Mouse (Mus musculus) stomach, postnatal 0 days (tissue): ENCODE data around the gene Gm17387. TPM values are rescaled to one million over a fixed set of nuclear protein-coding genes. Genes with fewer than 3 reads are reported as not detected.
"Not testable (repeated sequence)": the region's sequence is repeated elsewhere in the genome, so short reads cannot be mapped to it uniquely, and the experiment has no call there.

ENCODE experiments used
- ATAC-seq: fragments of 200-750 bp; cut with Nextera tagmentation; 2 replicates; pipeline ENCODE4 v1.8.0; 2017; ENCODE audit not compliant: low FRiP score, low TSS enrichment
- DNase-seq: peaks from one replicate; pipeline ENCODE4 v3.0.0-alpha.2; 2016; ENCODE audit warnings: low spot score
- H3K27ac ChIP-seq: fragments of 300-500 bp; sonication (generic); replicated peaks from 2 replicates; pipeline ENCODE4 v1.5.1; 2014; ENCODE audit warnings: mild to moderate bottlenecking, control low read depth
- H3K27me3 ChIP-seq: fragments of 300-500 bp; sonication (generic); 2 replicates; pipeline ENCODE4 v1.6.1; 2014; ENCODE audit warnings: low read length; ENCODE audit not compliant: control insufficient read depth, insufficient read depth
- H3K36me3 ChIP-seq: fragments of 300-500 bp; sonication (generic); 2 replicates; pipeline ENCODE4 v1.6.1; 2014; ENCODE audit warnings: low read length, mixed read lengths; ENCODE audit not compliant: control insufficient read depth, insufficient read depth
- H3K4me1 ChIP-seq: fragments of 300-500 bp; sonication (generic); replicated peaks from 2 replicates; pipeline ENCODE4 v1.6.1; 2014; ENCODE audit warnings: antibody characterized with exemption; ENCODE audit not compliant: control insufficient read depth, insufficient read depth
- H3K4me2 ChIP-seq: fragments of 300-500 bp; sonication (generic); replicated peaks from 2 replicates; pipeline ENCODE4 v1.6.1; 2014; ENCODE audit warnings: low read depth, mild to moderate bottlenecking, control low read depth, moderate library complexity
- H3K4me3 ChIP-seq: fragments of 300-500 bp; sonication (generic); 2 replicates; pipeline ENCODE4 v1.5.1; 2014; ENCODE audit warnings: low read depth, low read length, control low read depth
- H3K9ac ChIP-seq: fragments of 300-500 bp; sonication (generic); 2 replicates; pipeline ENCODE4 v1.6.1; 2014; ENCODE audit warnings: mild to moderate bottlenecking, low read length, control low read depth, mixed read lengths
- H3K9me3 ChIP-seq: fragments of 300-500 bp; sonication (generic); 2 replicates; pipeline ENCODE4 v1.6.1; 2016; ENCODE audit warnings: low read length; ENCODE audit not compliant: control insufficient read depth
- CTCF ChIP-seq: IDR thresholded peaks from 2 replicates; pipeline ENCODE4 v1.5.1; 2016; ENCODE audit warnings: antibody characterized with exemption, low read depth, mild to moderate bottlenecking, moderate library complexity
- EP300 ChIP-seq: optimal IDR thresholded peaks from 2 replicates; pipeline ENCODE3; 2016; ENCODE audit warnings: antibody characterized with exemption
- WGBS: fragments of 180-500 bp; shearing (Covaris S2); extraction: QIAGEN DNeasy Blood & Tissue Kit; methylation state at CpG from one replicate; pipeline ENCODE4 v1.1.7; 2014; 5-methylcytosine and 5-hydroxymethylcytosine counted together
- polyA plus RNA-seq: library from polyadenylated mRNA; unstranded; fragments of >200 nt; fragmentation: Nextera tagmentation; extraction: Ambion mirVana; gene quantifications from 2 replicates; pipeline ENCODE4 v1.2.1, GENCODE M21; 2015

Gm17387 gene
- polyA plus RNA-seq, 1 experiment from 2014 or later: not detected

- Histone ChIP-seq H3K4me3 (no peak overlapping the region), H3K36me3 (no peaks in the 10 kb centered on the region), H3K27me3 (no peaks in the 10 kb centered on the region), H3K27ac (no peak overlapping the region), H3K4me1 (no peaks in the 10 kb centered on the region), H3K4me2 (no peak overlapping the region), H3K9me3 (no peaks in the 10 kb centered on the region), H3K9ac (no peak overlapping the region)
- ATAC-seq (peak; percentile 45; the same call in 1 of the 2 replicates), DNase-seq (no peak)
- WGBS: 53% methylated on average over 9 of the region's 9 CpGs
- TF ChIP-seq CTCF (no peak), EP300 (no peak)
Measured at GRCm38 (mm10) chr7:141032458-141033167, 3.7 kb downstream of the Gm17387 start.

DNA sequence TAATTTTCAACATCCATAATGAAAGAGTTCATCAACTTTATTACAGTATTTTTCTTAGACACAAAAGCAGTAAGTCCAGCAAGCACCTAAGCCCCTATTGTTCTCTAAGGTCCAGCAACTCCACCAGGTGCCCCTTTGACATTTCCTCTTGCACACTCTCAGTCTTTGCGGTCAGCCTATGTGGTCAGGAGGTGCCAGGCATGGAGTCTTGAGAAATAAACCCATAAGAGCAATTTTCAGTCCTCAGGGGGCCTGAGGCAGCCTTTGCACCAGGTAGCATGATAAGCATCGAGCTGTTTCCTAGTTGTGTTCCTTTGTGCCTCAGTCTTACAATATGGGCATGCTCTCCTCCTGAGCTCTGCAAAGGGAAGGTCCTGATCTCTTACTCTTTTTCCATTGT is 7.7 kb downstream of the Gm17387 start:
- ATAC-seq, DNase-seq, H3K4me3 ChIP-seq, H3K9me3 ChIP-seq, H3K27me3 ChIP-seq, H3K4me1 ChIP-seq, H3K9ac ChIP-seq, H3K36me3 ChIP-seq, H3K4me2 ChIP-seq, H3K27ac ChIP-seq: not testable (repeated sequence)
- WGBS: 76% methylated on average over 1 of the region's 2 CpGs

- ATAC-seq: peak; percentile 44
- 63% methylated on average over 20 of the region's 21 CpGs for WGBS
Measured at GRCm38 (mm10) chr7:141038090-141039032, 9.4 kb downstream of the Gm17387 start.

GRCm38 (mm10) chr7:141039386-141040107 is 10.6 kb downstream of the Gm17387 start:
- H3K9ac ChIP-seq: no peak overlapping the region
- no peak for ATAC-seq
- WGBS: 93% methylated on average over 4 of the region's 4 CpGs
- DNase-seq: no peak
- H3K4me3 ChIP-seq: no peak overlapping the region
- no peak for TF ChIP-seq EP300
- no peak for TF ChIP-seq CTCF
- H3K4me1 ChIP-seq: peaks cover 2% of the 10 kb centered on the region; the same call in 1 of the 2 replicates
- H3K27me3 ChIP-seq: no peaks in the 10 kb centered on the region
- H3K4me2 ChIP-seq: no peak overlapping the region
- H3K9me3 ChIP-seq: no peaks in the 10 kb centered on the region
- H3K36me3 ChIP-seq: no peaks in the 10 kb centered on the region
- no peak overlapping the region for H3K27ac ChIP-seq

More at GRCm38 (mm10) chr7:141038090-141039032, 9.4 kb downstream of the Gm17387 start:
- Histone ChIP-seq H3K4me2 (no peak overlapping the region), H3K9ac (no peak overlapping the region), H3K4me3 (no peak overlapping the region), H3K9me3 (no peaks in the 10 kb centered on the region), H3K4me1 (peaks cover 2% of the 10 kb centered on the region; the same call in 1 of the 2 replicates), H3K27me3 (no peaks in the 10 kb centered on the region), H3K27ac (0 out of 2 replicates have a peak overlapping the region, but pooled peaks have one; percentile 2), H3K36me3 (no peaks in the 10 kb centered on the region)
- no peak for TF ChIP-seq CTCF
- TF ChIP-seq EP300: no peak
- DNase-seq: peak; percentile 70

GRCm38 (mm10) chr7:141040867-141041606 is 12.1 kb downstream of the Gm17387 start:
- peaks cover 2% of the 10 kb centered on the region; the same call in 1 of the 2 replicates for H3K4me1 ChIP-seq
- DNase-seq (no peak), ATAC-seq (no peak)
- TF ChIP-seq CTCF: no peak
- peak overlapping the region; percentile 88 for H3K27ac ChIP-seq
- 18% methylated on average over 6 of the region's 9 CpGs for WGBS
- no peaks in the 10 kb centered on the region for H3K9me3 ChIP-seq
- H3K4me3 ChIP-seq: no peak overlapping the region
- H3K36me3 ChIP-seq: no peaks in the 10 kb centered on the region
- H3K9ac ChIP-seq: no peak overlapping the region; the same call in 1 of the 2 replicates
- H3K27me3 ChIP-seq: no peaks in the 10 kb centered on the region
- H3K4me2 ChIP-seq: no peak overlapping the region
